Mouse (Mus musculus): ENCODE measurements around the gene 5330417C22Rik. TPM values are rescaled to one million over a fixed set of nuclear protein-coding genes. Genes with fewer than 3 reads are reported as not detected.

Gene 5330417C22Rik
- polyA plus RNA-seq, 1 experiment from 2014 or later, result 16.4 TPM

GRCm38 (mm10) chr3:108444698-108445365, 91.5 kb downstream of the 5330417C22Rik start, which contains the start of gene Sars:
Gene Sars, minus strand, starts transcription at chr3:108445209.
- Histone ChIP-seq H3K4me3 (peak within 1 kb of the TSS; percentile 75), H3K36me3 (no peaks in the 10 kb centered on the region), H3K4me1 (peaks cover 23% of the 10 kb centered on the region), H3K27ac (peak within 1 kb of the TSS; percentile 78), H3K9ac (peak within 1 kb of the TSS; percentile 66), H3K4me2 (peak within 1 kb of the TSS; percentile 82), H3K27me3 (no peaks in the 10 kb centered on the region), H3K9me3 (no peaks in the 10 kb centered on the region)
- WGBS, result under 1% methylated on average over 41 of the region's 41 CpGs
- ATAC-seq (ENCODE audit: borderline replicate concordance, extremely low read depth, low FRiP score, low TSS enrichment), result peak; percentile 98

- Histone ChIP-seq H3K9ac (peak overlapping the region; percentile 66), H3K4me3 (peak overlapping the region; percentile 75), H3K4me1 (peaks cover 23% of the 10 kb centered on the region), H3K27ac (peak overlapping the region; percentile 29; the same call in 1 of the 2 replicates), H3K9me3 (no peaks in the 10 kb centered on the region), H3K4me2 (peak overlapping the region; percentile 82), H3K36me3 (no peaks in the 10 kb centered on the region), H3K27me3 (no peaks in the 10 kb centered on the region)
- WGBS, result 12% methylated on average over 8 of the region's 8 CpGs
- no peak for ATAC-seq (ENCODE audit: borderline replicate concordance, extremely low read depth, low FRiP score, low TSS enrichment)
Observed at GRCm38 (mm10) chr3:108444029-108444428, 92.3 kb downstream of the 5330417C22Rik start.

GRCm38 (mm10) chr3:108436380-108436714, 100.0 kb downstream of the 5330417C22Rik start:
- Histone ChIP-seq H3K27ac (no peak overlapping the region), H3K4me1 (no peaks in the 10 kb centered on the region), H3K4me3 (no peak overlapping the region), H3K36me3 (peaks cover 43% of the 10 kb centered on the region), H3K9me3 (no peaks in the 10 kb centered on the region), H3K9ac (no peak overlapping the region), H3K27me3 (no peaks in the 10 kb centered on the region), H3K4me2 (no peak overlapping the region)
- 82% methylated on average over 7 of the region's 7 CpGs for WGBS
- ATAC-seq (ENCODE audit: borderline replicate concordance, extremely low read depth, low FRiP score, low TSS enrichment), result no peak

- H3K4me3 ChIP-seq, result no peak overlapping the region
- H3K27ac ChIP-seq, result no peak overlapping the region
- H3K27me3 ChIP-seq, result no peaks in the 10 kb centered on the region
- no peak overlapping the region for H3K9ac ChIP-seq
- no peak overlapping the region for H3K4me2 ChIP-seq
- 79% methylated on average over 17 of the region's 17 CpGs for WGBS
- peak; percentile 59; the same call in 1 of the 2 replicates for ATAC-seq (ENCODE audit: borderline replicate concordance, extremely low read depth, low FRiP score, low TSS enrichment)
- peaks cover 48% of the 10 kb centered on the region for H3K36me3 ChIP-seq
- no peaks in the 10 kb centered on the region for H3K4me1 ChIP-seq
- H3K9me3 ChIP-seq, result no peaks in the 10 kb centered on the region
Observed at GRCm38 (mm10) chr3:108435701-108436379, 100.5 kb downstream of the 5330417C22Rik start.

- Histone ChIP-seq H3K4me3 (no peak overlapping the region), H3K27ac (no peak overlapping the region), H3K4me2 (no peak overlapping the region), H3K36me3 (peaks cover 63% of the 10 kb centered on the region), H3K9me3 (no peaks in the 10 kb centered on the region), H3K9ac (no peak overlapping the region), H3K4me1 (no peaks in the 10 kb centered on the region), H3K27me3 (no peaks in the 10 kb centered on the region)
- no peak for ATAC-seq (ENCODE audit: borderline replicate concordance, extremely low read depth, low FRiP score, low TSS enrichment)
- WGBS, result 65% methylated on average over 19 of the region's 19 CpGs
Observed at GRCm38 (mm10) chr3:108433881-108434495, 102.3 kb downstream of the 5330417C22Rik start.

- Histone ChIP-seq H3K9ac (no peak overlapping the region), H3K36me3 (peaks cover 70% of the 10 kb centered on the region), H3K27me3 (no peaks in the 10 kb centered on the region), H3K4me1 (no peaks in the 10 kb centered on the region), H3K4me3 (no peak overlapping the region), H3K9me3 (no peaks in the 10 kb centered on the region), H3K27ac (no peak overlapping the region), H3K4me2 (no peak overlapping the region)
- 63% methylated on average over 18 of the region's 18 CpGs for WGBS
- ATAC-seq (ENCODE audit: borderline replicate concordance, extremely low read depth, low FRiP score, low TSS enrichment), result no peak
Observed at GRCm38 (mm10) chr3:108433188-108433880, 103.0 kb downstream of the 5330417C22Rik start.

- whole genome bisulfite sequencing, result 91% methylated on average over 13 of the region's 13 CpGs
- no peaks in the 10 kb centered on the region for H3K4me1 ChIP-seq
- H3K27ac ChIP-seq, result no peak overlapping the region
- no peak overlapping the region for H3K4me3 ChIP-seq
- H3K27me3 ChIP-seq, result no peaks in the 10 kb centered on the region
- no peak overlapping the region for H3K9ac ChIP-seq
- H3K9me3 ChIP-seq, result no peaks in the 10 kb centered on the region
- no peak for ATAC-seq (ENCODE audit: borderline replicate concordance, extremely low read depth, low FRiP score, low TSS enrichment)
- no peak overlapping the region for H3K4me2 ChIP-seq
- peaks cover 77% of the 10 kb centered on the region for H3K36me3 ChIP-seq
Observed at GRCm38 (mm10) chr3:108432542-108433187, 103.7 kb downstream of the 5330417C22Rik start.

GRCm38 (mm10) chr3:108425624-108426018, 110.7 kb downstream of the 5330417C22Rik start:
- H3K4me1 ChIP-seq, result peaks cover 12% of the 10 kb centered on the region
- H3K4me2 ChIP-seq, result no peak overlapping the region
- H3K27ac ChIP-seq, result no peak overlapping the region
- peaks cover 54% of the 10 kb centered on the region for H3K36me3 ChIP-seq
- no peaks in the 10 kb centered on the region for H3K27me3 ChIP-seq
- H3K9ac ChIP-seq, result no peak overlapping the region
- no peak for ATAC-seq (ENCODE audit: borderline replicate concordance, extremely low read depth, low FRiP score, low TSS enrichment)
- no peaks in the 10 kb centered on the region for H3K9me3 ChIP-seq
- H3K4me3 ChIP-seq, result no peak overlapping the region
- 81% methylated on average over 6 of the region's 6 CpGs for WGBS

GRCm38 (mm10) chr3:108424944-108425623, 111.3 kb downstream of the 5330417C22Rik start:
- ATAC-seq (ENCODE audit: borderline replicate concordance, extremely low read depth, low FRiP score, low TSS enrichment), result no peak
- Histone ChIP-seq H3K27me3 (no peaks in the 10 kb centered on the region), H3K4me2 (no peak overlapping the region), H3K4me3 (no peak overlapping the region), H3K9ac (no peak overlapping the region), H3K4me1 (peaks cover 12% of the 10 kb centered on the region), H3K27ac (no peak overlapping the region), H3K9me3 (no peaks in the 10 kb centered on the region), H3K36me3 (peaks cover 51% of the 10 kb centered on the region)
- WGBS, result 67% methylated on average over 7 of the region's 7 CpGs

- no peaks in the 10 kb centered on the region for H3K9me3 ChIP-seq
- no peak overlapping the region for H3K9ac ChIP-seq
- WGBS, result 20% methylated on average over 11 of the region's 11 CpGs
- no peak overlapping the region for H3K27ac ChIP-seq
- peak overlapping the region; percentile 37 for H3K4me2 ChIP-seq
- no peak overlapping the region for H3K4me3 ChIP-seq
- ATAC-seq (ENCODE audit: borderline replicate concordance, extremely low read depth, low FRiP score, low TSS enrichment), result peak; percentile 75
- H3K27me3 ChIP-seq, result no peaks in the 10 kb centered on the region
- H3K4me1 ChIP-seq, result peaks cover 12% of the 10 kb centered on the region
- H3K36me3 ChIP-seq, result peaks cover 42% of the 10 kb centered on the region
Observed at GRCm38 (mm10) chr3:108423844-108424801, 112.2 kb downstream of the 5330417C22Rik start.

Measured in lung, embryonic 15.5 days (tissue).